Mouse (Mus musculus) neural tube, embryonic 12.5 days (tissue): ENCODE measurements around the gene Mt4. TPM values are rescaled to one million over a fixed set of nuclear protein-coding genes. Genes with fewer than 3 reads are reported as not detected.
A peak's percentile ranks its signal among the peaks of the same experiment; 100 is the strongest.
"Not testable (repeated sequence)": the region's sequence is repeated elsewhere in the genome, so short reads cannot be mapped to it uniquely, and the experiment has no call there.

Experiments used
- ATAC-seq: fragments of 200-750 bp; cut with Nextera tagmentation; 2 replicates; pipeline ENCODE4 v1.8.0; 2017; ENCODE audit warnings: low read depth, mild to moderate bottlenecking, moderate TSS enrichment, moderate library complexity; ENCODE audit not compliant: low FRiP score
- H3K27ac ChIP-seq: fragments of 300-500 bp; sonication (generic); 2 replicates; pipeline ENCODE4 v1.5.1; 2016
- H3K27me3 ChIP-seq: fragments of 300-500 bp; sonication (generic); replicated peaks from 2 replicates; pipeline ENCODE4 v1.6.1; 2016; ENCODE audit warnings: mild to moderate bottlenecking
- H3K36me3 ChIP-seq: fragments of 300-500 bp; sonication (generic); 2 replicates; pipeline ENCODE4 v1.6.1; 2016; ENCODE audit warnings: mild to moderate bottlenecking
- H3K4me1 ChIP-seq: fragments of 300-500 bp; sonication (generic); 2 replicates; pipeline ENCODE4 v1.6.1; 2016
- H3K4me2 ChIP-seq: fragments of 300-500 bp; sonication (generic); replicated peaks from 2 replicates; pipeline ENCODE4 v1.6.1; 2016; ENCODE audit warnings: mild to moderate bottlenecking
- H3K4me3 ChIP-seq: fragments of 300-500 bp; sonication (generic); 2 replicates; pipeline ENCODE4 v1.5.1; 2016
- H3K9ac ChIP-seq: fragments of 300-500 bp; sonication (generic); 2 replicates; pipeline ENCODE4 v1.6.1; 2016; ENCODE audit warnings: mild to moderate bottlenecking
- H3K9me3 ChIP-seq: fragments of 300-500 bp; sonication (generic); 2 replicates; pipeline ENCODE4 v1.6.1; 2016; ENCODE audit warnings: mild to moderate bottlenecking
- WGBS: fragments of 180-500 bp; shearing (Covaris S2); methylation state at CpG from one replicate; pipeline ENCODE4 v1.1.7; 2016; 5-methylcytosine and 5-hydroxymethylcytosine counted together
- polyA plus RNA-seq: library from polyadenylated mRNA; unstranded; fragments of >200 nt; fragmentation: Nextera tagmentation; extraction: Ambion mirVana; gene quantifications from 2 replicates; pipeline ENCODE4 v1.2.1, GENCODE M21; 2016

Mt4 gene
- polyA plus RNA-seq, 1 experiment from 2014 or later: not detected

DNA sequence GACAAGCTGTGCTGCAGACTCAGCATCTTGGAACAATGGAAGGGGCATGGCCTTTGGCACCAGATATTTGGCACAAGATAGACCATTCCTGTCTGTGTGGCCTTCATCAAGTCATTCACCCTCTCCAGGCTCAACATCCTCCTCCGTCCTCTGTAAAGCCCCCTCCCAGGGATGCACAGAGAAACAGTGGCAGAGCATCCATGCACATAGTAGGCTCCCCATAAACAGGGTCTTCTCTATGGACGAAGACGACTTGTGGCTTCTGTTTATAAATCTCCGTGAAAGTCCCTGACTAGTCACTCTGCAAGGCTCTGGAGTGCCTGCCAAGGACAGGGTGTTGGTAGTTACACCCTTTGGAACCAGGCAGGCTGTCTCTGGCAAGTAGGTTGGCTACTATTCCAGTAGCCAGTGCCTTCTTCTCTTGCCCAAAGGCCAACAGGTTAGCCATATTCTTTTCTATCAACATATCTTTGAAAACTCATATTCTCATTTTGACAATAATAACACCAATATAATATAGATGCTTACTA lies 3.3 kb downstream of the Mt4 start:
- no peak for ATAC-seq
- H3K4me3 ChIP-seq: no peak overlapping the region
- no peaks in the 10 kb centered on the region for H3K36me3 ChIP-seq
- H3K9me3 ChIP-seq: no peaks in the 10 kb centered on the region
- no peaks in the 10 kb centered on the region for H3K27me3 ChIP-seq
- H3K4me2 ChIP-seq: no peak overlapping the region
- no peak overlapping the region for H3K27ac ChIP-seq
- 83% methylated on average over 4 of the region's 4 CpGs for WGBS
- H3K9ac ChIP-seq: no peak overlapping the region
- no peaks in the 10 kb centered on the region for H3K4me1 ChIP-seq

DNA sequence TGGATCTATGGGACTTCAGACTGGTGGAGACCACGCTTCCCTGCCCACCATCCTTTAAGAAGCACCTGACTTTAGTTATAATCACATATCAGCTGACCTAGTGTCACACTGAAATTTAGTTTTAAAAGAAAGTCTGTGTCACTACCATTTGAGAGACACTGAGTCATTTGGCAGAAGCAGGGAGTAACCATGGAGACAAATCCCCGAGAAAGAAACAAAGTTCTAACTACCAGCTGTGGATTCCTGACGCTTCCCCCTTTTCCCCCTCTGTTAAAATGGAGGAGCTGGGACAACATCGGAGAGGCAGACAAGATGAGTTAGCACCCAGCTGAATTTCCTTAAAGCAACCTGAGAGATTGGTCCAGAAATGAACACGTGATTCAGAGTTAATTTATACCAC lies 11.2 kb downstream of the Mt4 start:
- no peaks in the 10 kb centered on the region for H3K36me3 ChIP-seq
- no peak overlapping the region for H3K4me3 ChIP-seq
- no peak overlapping the region for H3K27ac ChIP-seq
- no peaks in the 10 kb centered on the region for H3K9me3 ChIP-seq
- H3K9ac ChIP-seq: no peak overlapping the region
- H3K4me1 ChIP-seq: peaks cover 12% of the 10 kb centered on the region
- no peak for ATAC-seq
- 54% methylated on average over 5 of the region's 5 CpGs for WGBS
- H3K4me2 ChIP-seq: no peak overlapping the region
- H3K27me3 ChIP-seq: peaks cover 10% of the 10 kb centered on the region

DNA sequence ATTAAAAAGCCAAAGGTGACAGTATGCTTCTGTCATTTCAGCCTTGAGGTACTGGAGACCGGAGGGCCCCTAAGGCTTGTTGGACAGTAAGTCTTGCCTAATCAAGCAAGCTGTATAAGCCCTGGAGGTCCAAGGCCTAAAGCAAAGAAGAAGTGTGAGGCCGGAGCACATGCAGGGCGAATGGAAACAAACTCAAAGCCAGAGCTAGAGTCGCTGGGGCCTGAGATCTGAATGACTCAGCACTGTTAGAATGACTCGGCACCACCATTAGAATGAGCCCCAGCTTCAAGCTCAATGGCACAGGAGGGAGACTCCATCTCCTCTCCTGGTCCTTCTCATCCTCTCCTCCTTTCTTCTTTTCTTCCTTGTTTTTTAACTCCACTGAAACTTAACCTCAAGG lies 13.9 kb downstream of the Mt4 start:
- peaks cover 18% of the 10 kb centered on the region for H3K4me1 ChIP-seq
- H3K9me3 ChIP-seq: no peaks in the 10 kb centered on the region
- no peak overlapping the region for H3K4me3 ChIP-seq
- no peak overlapping the region for H3K4me2 ChIP-seq
- no peaks in the 10 kb centered on the region for H3K36me3 ChIP-seq
- H3K27me3 ChIP-seq: peaks cover 15% of the 10 kb centered on the region
- ATAC-seq: no peak
- H3K27ac ChIP-seq: no peak overlapping the region
- H3K9ac ChIP-seq: no peak overlapping the region
- 79% methylated on average over 5 of the region's 5 CpGs for WGBS

DNA sequence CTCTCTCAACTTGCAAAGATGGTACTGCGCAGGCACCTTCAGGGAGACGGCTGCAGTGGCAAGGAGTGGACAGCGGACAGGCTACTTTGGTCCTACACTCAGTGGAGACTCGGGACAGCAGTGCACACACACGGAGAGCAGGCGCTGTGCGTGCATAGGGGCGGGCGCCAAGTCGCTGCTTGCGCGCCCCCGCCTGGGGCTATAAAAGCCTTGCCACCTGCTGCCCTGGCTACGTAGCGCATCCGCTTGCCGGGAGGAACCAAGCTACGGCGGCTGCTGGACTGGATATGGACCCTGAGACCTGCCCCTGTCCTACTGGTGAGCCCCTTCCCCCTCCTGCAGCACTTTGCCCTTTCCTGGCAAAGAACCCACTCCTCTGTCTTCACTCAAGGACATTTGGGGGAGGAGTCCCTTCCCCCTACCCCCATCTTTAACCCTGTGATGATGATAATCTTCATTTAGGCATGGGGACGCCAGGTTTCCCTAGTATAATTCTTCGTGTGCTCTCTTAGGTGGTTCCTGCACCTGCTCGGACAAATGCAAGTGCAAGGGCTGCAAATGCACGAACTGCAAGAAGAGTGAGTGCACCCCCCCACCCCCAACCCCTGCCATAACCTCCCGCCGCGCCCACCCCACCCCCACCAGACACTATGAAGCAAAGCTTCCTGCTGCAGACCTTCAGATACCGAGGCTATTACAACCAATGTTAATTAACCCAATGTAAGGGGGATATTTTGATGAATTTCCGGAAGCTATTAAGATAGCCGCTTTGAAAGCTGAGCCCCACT lies 15.7 kb downstream of the Mt4 start, which contains the start of gene Mt3:
Gene Mt3 (plus strand): TSS at position 95 of the 788 bp plus-strand sequence.
- WGBS: under 1% methylated on average over 29 of the region's 29 CpGs
- peak; percentile 76 for ATAC-seq
- Histone ChIP-seq H3K4me1 (peaks cover 18% of the 10 kb centered on the region), H3K36me3 (no peaks in the 10 kb centered on the region), H3K27me3 (peaks cover 15% of the 10 kb centered on the region), H3K9me3 (no peaks in the 10 kb centered on the region), H3K4me3 (peak within 1 kb of the TSS; percentile 35), H3K4me2 (peak within 1 kb of the TSS; percentile 68), H3K9ac (peak within 1 kb of the TSS; percentile 48; the same call in 1 of the 2 replicates), H3K27ac (no peak within 1 kb of the TSS)

DNA sequence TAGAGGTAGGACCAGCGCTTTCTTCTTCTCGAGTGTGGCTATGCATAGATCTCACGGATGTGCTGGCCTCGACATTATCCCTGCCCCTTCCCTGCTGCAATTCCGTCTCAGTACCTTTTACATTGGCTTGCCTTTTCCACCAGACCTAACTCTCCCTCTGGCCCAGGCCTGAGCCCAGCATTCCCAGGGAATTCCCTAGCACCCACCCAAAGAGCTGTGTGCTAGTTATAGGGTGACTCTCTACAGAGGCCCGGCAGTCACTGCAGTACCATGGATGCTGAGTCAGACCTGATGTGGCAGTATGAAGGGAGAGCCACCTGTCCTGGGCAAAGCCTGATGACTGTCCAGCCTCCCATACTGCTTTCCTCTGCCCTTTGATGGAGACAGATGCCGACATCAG lies 16.5 kb downstream of the Mt4 start:
- 25% methylated on average over 7 of the region's 7 CpGs for WGBS
- H3K4me3 ChIP-seq: no peak overlapping the region
- peak overlapping the region; percentile 68 for H3K4me2 ChIP-seq
- H3K27ac ChIP-seq: no peak overlapping the region
- peaks cover 15% of the 10 kb centered on the region for H3K27me3 ChIP-seq
- peaks cover 18% of the 10 kb centered on the region for H3K4me1 ChIP-seq
- no peaks in the 10 kb centered on the region for H3K36me3 ChIP-seq
- no peak for ATAC-seq
- no peak overlapping the region for H3K9ac ChIP-seq
- no peaks in the 10 kb centered on the region for H3K9me3 ChIP-seq

DNA sequence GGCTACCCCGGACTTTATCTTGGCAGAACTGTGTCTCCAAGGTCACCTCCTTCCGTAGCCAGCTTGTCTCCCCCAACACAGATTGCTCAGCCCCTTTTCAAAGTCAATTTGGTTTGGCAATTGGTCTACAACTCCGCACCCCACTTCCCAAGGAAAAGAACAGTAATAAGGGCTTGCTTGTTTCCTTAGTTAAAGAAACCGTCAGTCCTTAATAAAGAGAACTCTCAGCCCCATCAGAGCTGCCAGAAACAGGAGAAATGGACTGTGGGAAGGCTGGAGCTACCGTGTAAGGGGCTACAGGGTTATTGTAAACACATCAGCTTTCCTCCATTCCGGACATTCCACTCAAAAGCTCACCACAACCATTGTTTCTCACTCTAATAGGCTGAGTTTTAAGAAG lies 17.5 kb downstream of the Mt4 start:
- H3K9ac ChIP-seq: no peak overlapping the region
- H3K9me3 ChIP-seq: no peaks in the 10 kb centered on the region
- no peak overlapping the region for H3K4me2 ChIP-seq
- no peak overlapping the region for H3K27ac ChIP-seq
- no peak for ATAC-seq
- H3K27me3 ChIP-seq: peaks cover 15% of the 10 kb centered on the region
- peaks cover 18% of the 10 kb centered on the region for H3K4me1 ChIP-seq
- H3K36me3 ChIP-seq: no peaks in the 10 kb centered on the region
- H3K4me3 ChIP-seq: no peak overlapping the region
- 46% methylated on average over 6 of the region's 6 CpGs for WGBS

DNA sequence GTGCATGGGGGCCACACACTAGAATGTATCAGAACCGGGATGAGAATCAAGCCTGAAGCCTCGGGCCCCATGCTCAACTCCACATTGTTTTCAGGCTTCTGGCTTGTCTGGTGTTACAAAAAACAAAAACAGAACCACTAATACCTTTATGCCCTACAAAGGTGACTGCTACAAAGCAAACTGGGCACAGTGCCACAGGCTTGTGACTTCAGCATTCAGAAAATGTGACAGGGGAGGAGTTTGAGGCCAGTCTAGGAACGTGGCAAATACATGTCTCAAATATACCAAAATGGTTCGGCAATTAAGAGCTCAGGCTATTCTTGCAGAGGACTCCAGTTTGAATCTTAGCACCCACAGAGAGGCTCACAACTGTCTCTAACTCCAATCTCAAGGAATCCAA lies 19.1 kb downstream of the Mt4 start:
- no peak for ATAC-seq
- no peak overlapping the region for H3K4me3 ChIP-seq
- peaks cover 15% of the 10 kb centered on the region for H3K27me3 ChIP-seq
- WGBS: 82% methylated on average over 4 of the region's 4 CpGs
- H3K36me3 ChIP-seq: no peaks in the 10 kb centered on the region
- H3K27ac ChIP-seq: no peak overlapping the region
- H3K9ac ChIP-seq: no peak overlapping the region
- no peaks in the 10 kb centered on the region for H3K9me3 ChIP-seq
- no peak overlapping the region for H3K4me2 ChIP-seq
- peaks cover 18% of the 10 kb centered on the region for H3K4me1 ChIP-seq

DNA sequence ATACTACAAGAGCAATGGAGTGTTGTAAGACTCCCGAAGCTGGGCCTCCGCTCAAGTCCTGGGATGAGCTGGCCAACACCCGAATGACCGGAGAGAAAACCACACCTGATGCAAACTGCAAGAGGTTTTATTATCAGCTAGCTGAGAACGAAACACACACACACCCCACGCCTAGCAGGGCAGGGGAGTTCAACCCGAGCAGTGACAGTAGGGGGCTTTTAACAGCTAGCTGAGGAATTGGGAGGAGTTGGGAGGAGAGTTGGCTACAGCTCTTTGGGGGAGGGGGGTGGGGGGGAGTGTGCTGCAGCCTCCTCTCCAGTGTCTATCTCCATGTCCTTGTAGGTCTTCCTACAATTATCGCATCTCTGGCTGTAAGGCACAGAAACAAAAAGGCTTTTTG lies 28.8 kb downstream of the Mt4 start:
- not testable (repeated sequence) for ATAC-seq, H3K9ac ChIP-seq, H3K4me2 ChIP-seq, H3K4me3 ChIP-seq, H3K4me1 ChIP-seq, H3K36me3 ChIP-seq, H3K27ac ChIP-seq, H3K9me3 ChIP-seq
- H3K27me3 ChIP-seq: peaks cover 22% of the 10 kb centered on the region
- WGBS: 70% methylated on average over 8 of the region's 8 CpGs

DNA sequence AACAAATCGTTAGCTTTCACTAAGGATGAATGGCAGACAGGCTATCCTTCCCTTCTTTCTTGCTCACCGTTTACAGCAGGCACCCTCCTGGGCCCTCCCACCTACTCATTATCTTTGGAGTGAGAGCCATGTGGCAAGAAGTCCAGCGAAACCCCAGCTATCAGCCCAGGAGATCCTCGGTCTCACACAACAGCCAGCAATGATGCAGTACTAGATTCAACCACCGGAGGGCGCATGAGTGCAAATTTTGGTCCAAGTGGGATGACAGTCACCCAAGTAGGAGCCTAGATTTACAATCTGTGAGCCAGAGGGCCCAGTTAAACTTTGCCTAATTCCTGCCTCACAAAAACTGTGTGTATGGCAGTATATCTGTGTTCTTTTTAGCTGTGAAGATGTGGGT lies 30.2 kb downstream of the Mt4 start:
- Histone ChIP-seq H3K27me3 (peaks cover 37% of the 10 kb centered on the region), H3K27ac (no peak overlapping the region), H3K4me2 (no peak overlapping the region), H3K36me3 (no peaks in the 10 kb centered on the region), H3K4me3 (no peak overlapping the region), H3K9me3 (no peaks in the 10 kb centered on the region), H3K9ac (no peak overlapping the region; the same call in 1 of the 2 replicates), H3K4me1 (peaks cover 8% of the 10 kb centered on the region)
- 0% methylated on average over 6 of the region's 6 CpGs for WGBS
- ATAC-seq: peak; percentile 63; the same call in 1 of the 2 replicates

DNA sequence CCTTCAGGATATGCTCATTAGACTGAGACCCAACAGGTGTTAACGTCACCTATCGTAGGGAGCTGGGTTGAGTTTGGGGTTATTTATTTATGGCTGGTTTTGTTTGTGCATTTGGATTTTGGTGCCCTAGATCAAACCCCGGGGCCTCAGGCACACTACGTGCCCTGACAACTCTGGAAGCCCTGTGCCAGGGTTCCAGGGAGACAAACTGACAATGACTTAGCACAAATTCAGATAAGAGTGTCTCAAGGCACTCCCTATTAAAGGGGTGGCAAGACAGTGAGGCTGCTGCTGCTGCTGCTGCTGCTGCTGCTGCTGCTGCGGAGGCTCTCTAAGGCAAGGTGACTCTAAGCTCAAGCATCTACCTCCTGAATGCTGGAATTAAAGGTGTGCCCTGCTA lies 32.5 kb downstream of the Mt4 start:
- no peaks in the 10 kb centered on the region for H3K9me3 ChIP-seq
- H3K9ac ChIP-seq: no peak overlapping the region
- H3K4me2 ChIP-seq: no peak overlapping the region
- H3K4me1 ChIP-seq: peaks cover 19% of the 10 kb centered on the region
- 86% methylated on average over 5 of the region's 5 CpGs for WGBS
- ATAC-seq: no peak
- H3K27ac ChIP-seq: no peak overlapping the region
- no peak overlapping the region for H3K4me3 ChIP-seq
- peaks cover 60% of the 10 kb centered on the region for H3K27me3 ChIP-seq
- no peaks in the 10 kb centered on the region for H3K36me3 ChIP-seq

DNA sequence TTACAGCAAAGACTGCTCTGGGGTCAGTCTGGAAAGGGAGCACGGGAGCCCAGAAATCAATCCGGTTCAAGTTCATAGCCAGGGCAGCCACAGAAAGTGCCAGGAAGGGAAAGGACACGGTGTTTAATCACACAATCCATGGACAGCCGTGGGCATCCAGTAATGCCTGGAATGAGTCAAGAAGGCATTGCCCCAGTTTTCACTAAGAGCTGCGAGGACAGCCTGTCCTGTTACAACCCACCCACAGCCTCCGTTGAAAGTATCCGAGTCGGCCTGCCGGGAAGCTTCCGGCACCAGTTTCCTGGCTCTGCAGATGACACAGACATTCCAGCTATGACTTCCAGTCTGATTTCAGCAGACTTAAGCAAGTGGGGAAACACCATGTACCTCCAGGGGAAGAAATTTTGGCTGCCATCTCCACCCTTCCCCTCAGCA lies 34.3 kb downstream of the Mt4 start:
- H3K27me3 ChIP-seq: peaks cover 77% of the 10 kb centered on the region
- H3K36me3 ChIP-seq: no peaks in the 10 kb centered on the region
- ATAC-seq: no peak
- H3K9me3 ChIP-seq: no peaks in the 10 kb centered on the region
- H3K4me2 ChIP-seq: peak overlapping the region; percentile 85
- peaks cover 19% of the 10 kb centered on the region for H3K4me1 ChIP-seq
- H3K4me3 ChIP-seq: no peak overlapping the region
- H3K27ac ChIP-seq: no peak overlapping the region
- H3K9ac ChIP-seq: no peak overlapping the region
- 33% methylated on average over 10 of the region's 10 CpGs for WGBS

DNA sequence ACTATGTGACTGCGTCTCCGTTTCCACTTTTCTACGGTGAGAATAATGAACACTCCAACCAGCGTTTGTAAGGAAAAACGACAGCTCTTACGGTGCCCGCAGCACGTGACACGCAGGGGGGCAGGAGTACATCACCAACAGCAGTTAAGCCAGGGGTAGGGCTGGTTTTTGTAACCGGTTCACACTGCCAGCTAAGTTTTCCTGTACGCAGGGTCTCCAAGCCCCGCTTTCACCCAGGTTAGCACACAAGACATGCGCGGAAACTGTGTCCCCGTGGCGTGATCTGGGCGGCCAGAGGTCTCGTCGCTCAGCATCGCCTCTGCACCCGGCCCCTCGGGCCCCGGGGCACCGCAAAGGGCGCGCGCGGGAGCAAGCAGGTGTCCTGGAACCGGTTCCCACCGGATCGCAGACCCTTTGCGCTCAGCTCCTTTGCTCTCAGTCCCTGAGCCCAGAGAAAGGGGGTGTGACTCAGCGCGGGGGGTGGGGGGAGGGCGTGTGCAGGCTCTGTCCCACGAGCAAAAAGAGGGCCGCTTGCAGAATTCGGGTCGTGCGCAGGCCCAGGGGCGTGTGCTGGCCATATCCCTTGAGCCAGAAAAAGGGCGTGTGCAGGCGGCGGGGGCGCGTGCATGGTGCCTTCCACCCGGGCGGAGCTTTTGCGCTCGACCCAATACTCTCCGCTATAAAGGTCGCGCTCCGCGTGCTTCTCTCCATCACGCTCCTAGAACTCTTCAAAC lies 35.2 kb downstream of the Mt4 start, which contains the start of gene Mt2:
Gene Mt2 (plus strand): TSS at position 590 of the 734 bp plus-strand sequence.
- Histone ChIP-seq H3K4me1 (peaks cover 19% of the 10 kb centered on the region), H3K4me2 (peak within 1 kb of the TSS; percentile 85), H3K27ac (no peak within 1 kb of the TSS), H3K36me3 (no peaks in the 10 kb centered on the region), H3K4me3 (peak within 1 kb of the TSS; percentile 39), H3K9me3 (no peaks in the 10 kb centered on the region), H3K27me3 (peaks cover 86% of the 10 kb centered on the region), H3K9ac (peak within 1 kb of the TSS; percentile 44)
- peak; percentile 63 for ATAC-seq
- under 1% methylated on average over 56 of the region's 56 CpGs for WGBS
